Mouse (Mus musculus) forebrain, postnatal 0 days (tissue): ENCODE measurements around the gene 2510002D24Rik. TPM values are rescaled to one million over a fixed set of nuclear protein-coding genes. Genes with fewer than 3 reads are reported as not detected.
A peak's percentile ranks its signal among the peaks of the same experiment; 100 is the strongest.
"Not testable (repeated sequence)": the region's sequence is repeated elsewhere in the genome, so short reads cannot be mapped to it uniquely, and the experiment has no call there.

Source experiments
- ATAC-seq: fragments of 200-750 bp; cut with Nextera tagmentation; 2 replicates; pipeline ENCODE4 v1.8.0; 2017; ENCODE audit warnings: mild to moderate bottlenecking, moderate library complexity
- DNase-seq: peaks from one replicate; pipeline ENCODE4 v3.0.0-alpha.2; 2015
- H3K27ac ChIP-seq: fragments of 300-500 bp; sonication (generic); 2 replicates; pipeline ENCODE4 v1.5.1; 2014; ENCODE audit warnings: low read depth, mild to moderate bottlenecking, antibody characterized with exemption, low read length, moderate library complexity, mixed read lengths
- H3K27me3 ChIP-seq: fragments of 300-500 bp; sonication (generic); 2 replicates; pipeline ENCODE4 v1.6.1; 2014; ENCODE audit warnings: mild to moderate bottlenecking, low read length, mixed read lengths; ENCODE audit not compliant: insufficient read depth
- H3K36me3 ChIP-seq: fragments of 300-500 bp; sonication (generic); 2 replicates; pipeline ENCODE4 v1.6.1; 2014; ENCODE audit warnings: mild to moderate bottlenecking, moderate library complexity; ENCODE audit not compliant: insufficient read depth
- H3K4me1 ChIP-seq: fragments of 300-500 bp; sonication (generic); 2 replicates; pipeline ENCODE4 v1.6.1; 2014; ENCODE audit warnings: antibody characterized with exemption; ENCODE audit not compliant: insufficient read depth
- H3K4me2 ChIP-seq: fragments of 300-500 bp; sonication (generic); 2 replicates; pipeline ENCODE4 v1.6.1; 2014; ENCODE audit warnings: low read depth, mild to moderate bottlenecking, moderate library complexity
- H3K4me3 ChIP-seq: fragments of 300-500 bp; sonication (generic); 2 replicates; pipeline ENCODE4 v1.5.1; 2014; ENCODE audit warnings: low read depth, low read length, mixed read lengths
- H3K9ac ChIP-seq: fragments of 300-500 bp; sonication (generic); 2 replicates; pipeline ENCODE4 v1.6.1; 2014; ENCODE audit warnings: mild to moderate bottlenecking
- H3K9me3 ChIP-seq: fragments of 300-500 bp; sonication (generic); 2 replicates; pipeline ENCODE4 v1.6.1; 2016; ENCODE audit warnings: low read length
- CTCF ChIP-seq: sonication (generic); IDR thresholded peaks from 2 replicates; pipeline ENCODE4 v1.5.1; 2016; ENCODE audit warnings: antibody characterized with exemption, control low read depth, low read depth
- WGBS: fragments of 180-500 bp; shearing (Covaris S2); extraction: QIAGEN DNeasy Blood & Tissue Kit; methylation state at CpG from one replicate; pipeline ENCODE4 v1.1.7; 2014; 5-methylcytosine and 5-hydroxymethylcytosine counted together
- polyA plus RNA-seq: library from polyadenylated mRNA; unstranded; fragments of >200 nt; fragmentation: Nextera tagmentation; extraction: Ambion mirVana; gene quantifications from 2 replicates; pipeline ENCODE4 v1.2.1, GENCODE M21; 2015
- total RNA-seq: library from RNA; depleted of rRNA; stranded (reverse); fragments of >200 nt; gene quantifications from 2 replicates; pipeline ENCODE4 v1.2.3, GENCODE M21; 2014

2510002D24Rik gene
- total and polyA plus RNA-seq, 2 experiments from 2014 or later, result 21.2 to 44.1 TPM

- no peak overlapping the region for H3K4me2 ChIP-seq
- no peaks in the 10 kb centered on the region for H3K4me1 ChIP-seq
- no peaks in the 10 kb centered on the region for H3K9me3 ChIP-seq
- no peak overlapping the region for H3K4me3 ChIP-seq
- WGBS, result 90% methylated on average over 15 of the region's 15 CpGs
- no peak for ATAC-seq
- H3K27ac ChIP-seq, result no peak overlapping the region
- no peak for DNase-seq
- no peaks in the 10 kb centered on the region for H3K36me3 ChIP-seq
- no peak for TF ChIP-seq CTCF
- no peaks in the 10 kb centered on the region for H3K27me3 ChIP-seq
- no peak overlapping the region for H3K9ac ChIP-seq
These were observed 10.0 kb downstream of the 2510002D24Rik start for GRCm38 (mm10) chr16:18846301-18846820.

DNA sequence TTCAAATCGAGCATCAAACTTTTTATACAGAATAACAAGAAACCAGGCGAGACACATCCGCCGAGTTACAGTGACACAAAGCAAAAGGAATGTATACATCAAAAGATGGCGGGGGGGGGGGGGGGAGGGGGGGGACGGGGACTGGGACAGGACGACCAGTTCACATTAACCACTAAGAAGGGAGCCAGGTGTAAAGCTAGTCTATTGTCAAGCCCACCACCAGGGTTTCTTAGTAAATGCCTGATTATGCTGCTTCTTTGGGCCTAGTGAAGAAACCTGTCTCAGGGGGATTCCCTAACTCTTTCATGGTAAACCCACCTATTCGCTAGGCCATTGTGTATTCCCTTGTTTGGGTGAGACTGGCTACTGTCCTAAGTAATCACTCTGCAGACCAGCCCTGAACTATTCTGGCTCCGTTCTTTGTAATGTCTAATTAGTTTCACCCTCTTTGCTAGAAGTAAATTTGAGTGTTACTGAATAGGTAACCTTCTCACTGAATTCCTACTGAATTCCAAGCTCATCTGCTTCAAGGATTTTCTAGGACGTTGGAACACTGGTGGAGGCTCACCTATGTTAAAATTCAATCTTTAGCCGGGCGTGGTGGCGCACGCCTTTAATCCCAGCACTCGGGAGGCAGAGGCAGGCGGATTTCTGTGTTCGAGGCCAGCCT, 13.3 kb downstream of the 2510002D24Rik start:
- H3K36me3 ChIP-seq, H3K27ac ChIP-seq, ATAC-seq, H3K9me3 ChIP-seq, H3K4me1 ChIP-seq, H3K9ac ChIP-seq, H3K27me3 ChIP-seq, H3K4me2 ChIP-seq, DNase-seq, H3K4me3 ChIP-seq: not testable (repeated sequence)
- 88% methylated on average over 16 of the region's 17 CpGs for WGBS

DNA sequence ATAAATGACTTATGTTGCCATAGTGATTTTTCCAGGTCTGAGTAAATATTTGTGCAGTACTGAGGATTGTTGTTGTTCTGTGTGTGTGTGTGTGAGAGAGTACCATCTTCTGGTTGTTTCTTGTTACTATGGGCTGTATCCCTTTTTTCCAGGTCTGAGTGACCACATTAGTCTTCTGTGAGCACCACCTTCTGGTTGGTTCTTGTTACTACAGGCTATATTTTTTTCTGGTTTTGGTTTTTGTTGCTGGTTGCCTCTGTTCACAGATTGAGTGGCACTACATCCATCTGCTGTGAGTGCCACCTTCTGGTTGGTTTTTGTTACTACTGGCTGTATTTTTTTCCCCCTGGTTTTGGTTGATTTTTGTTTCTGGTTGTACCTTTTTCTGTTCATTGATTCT, 22.2 kb downstream of the 2510002D24Rik start:
- peak; percentile 65 for TF ChIP-seq CTCF
- H3K4me3 ChIP-seq, result no peak overlapping the region
- no peak overlapping the region for H3K4me2 ChIP-seq
- no peaks in the 10 kb centered on the region for H3K4me1 ChIP-seq
- ATAC-seq (peak; percentile 83), DNase-seq (peak; percentile 73)
- H3K36me3 ChIP-seq, result no peaks in the 10 kb centered on the region
- no peak overlapping the region for H3K27ac ChIP-seq
- H3K9ac ChIP-seq, result no peak overlapping the region
- H3K27me3 ChIP-seq, result no peaks in the 10 kb centered on the region
- no peaks in the 10 kb centered on the region for H3K9me3 ChIP-seq

- Histone ChIP-seq H3K27ac (no peak overlapping the region), H3K4me1 (no peaks in the 10 kb centered on the region), H3K9ac (no peak overlapping the region), H3K4me2 (no peak overlapping the region), H3K27me3 (no peaks in the 10 kb centered on the region), H3K4me3 (no peak overlapping the region), H3K36me3 (no peaks in the 10 kb centered on the region), H3K9me3 (no peaks in the 10 kb centered on the region)
- WGBS, result 59% methylated on average over 1 of the region's 1 CpGs
- ATAC-seq, result 0 out of 2 replicates have a peak, but pooled peaks have one; percentile 12
- DNase-seq, result no peak
- TF ChIP-seq CTCF, result no peak
These were observed 23.8 kb downstream of the 2510002D24Rik start for GRCm38 (mm10) chr16:18860186-18860585.

DNA sequence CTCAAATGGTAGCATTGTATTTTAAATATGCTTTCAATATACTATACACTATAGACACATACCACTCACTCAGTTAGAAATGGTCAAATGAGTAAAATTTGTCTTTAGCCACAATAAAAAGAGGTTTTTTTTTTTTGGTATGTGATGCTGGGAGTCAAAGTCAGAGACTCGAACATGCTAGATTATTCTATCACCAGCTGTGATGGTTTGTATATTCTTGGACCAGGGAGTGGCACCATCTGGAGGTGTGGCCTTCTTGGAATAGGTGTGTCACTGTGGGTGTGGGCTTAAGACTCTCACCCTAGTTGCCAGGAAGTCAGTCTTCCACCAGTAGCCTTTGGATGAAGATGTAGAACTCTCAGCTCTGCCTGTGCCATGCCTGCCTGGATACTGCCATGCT, 34.1 kb downstream of the 2510002D24Rik start:
- H3K36me3 ChIP-seq, result peaks cover 29% of the 10 kb centered on the region
- H3K9ac ChIP-seq, H3K4me1 ChIP-seq, DNase-seq, H3K27ac ChIP-seq, ATAC-seq, H3K4me3 ChIP-seq, H3K9me3 ChIP-seq, H3K27me3 ChIP-seq, H3K4me2 ChIP-seq: not testable (repeated sequence)
- WGBS, result 97% methylated on average over 1 of the region's 1 CpGs

DNA sequence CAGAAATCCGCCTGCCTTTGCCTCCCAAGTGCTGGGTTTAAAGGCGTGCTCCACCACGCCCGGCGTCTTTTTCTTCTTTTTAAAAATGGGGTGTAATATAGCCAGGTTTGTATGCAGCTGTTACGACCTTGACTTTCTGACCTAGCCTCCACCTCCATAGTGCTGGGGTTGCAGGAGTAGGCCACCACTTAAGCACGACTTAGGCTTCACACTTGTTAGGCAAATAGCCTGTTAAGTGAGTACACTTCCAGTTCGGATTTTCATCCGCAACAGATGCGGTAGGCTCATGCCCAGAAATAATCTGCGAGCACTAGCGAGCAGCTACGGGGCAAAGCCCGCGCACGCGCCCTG, 39.7 kb downstream of the 2510002D24Rik start:
- under 1% methylated on average over 17 of the region's 17 CpGs for WGBS
- Histone ChIP-seq H3K27me3 (no peaks in the 10 kb centered on the region), H3K9me3 (no peaks in the 10 kb centered on the region), H3K27ac (peak overlapping the region; percentile 98), H3K36me3 (peaks cover 28% of the 10 kb centered on the region), H3K4me1 (no peaks in the 10 kb centered on the region; the same call in 1 of the 2 replicates), H3K4me3 (peak overlapping the region; percentile 96), H3K4me2 (peak overlapping the region; percentile 75), H3K9ac (peak overlapping the region; percentile 91)
- TF ChIP-seq CTCF, result no peak
- DNase-seq (no peak), ATAC-seq (no peak)

DNA sequence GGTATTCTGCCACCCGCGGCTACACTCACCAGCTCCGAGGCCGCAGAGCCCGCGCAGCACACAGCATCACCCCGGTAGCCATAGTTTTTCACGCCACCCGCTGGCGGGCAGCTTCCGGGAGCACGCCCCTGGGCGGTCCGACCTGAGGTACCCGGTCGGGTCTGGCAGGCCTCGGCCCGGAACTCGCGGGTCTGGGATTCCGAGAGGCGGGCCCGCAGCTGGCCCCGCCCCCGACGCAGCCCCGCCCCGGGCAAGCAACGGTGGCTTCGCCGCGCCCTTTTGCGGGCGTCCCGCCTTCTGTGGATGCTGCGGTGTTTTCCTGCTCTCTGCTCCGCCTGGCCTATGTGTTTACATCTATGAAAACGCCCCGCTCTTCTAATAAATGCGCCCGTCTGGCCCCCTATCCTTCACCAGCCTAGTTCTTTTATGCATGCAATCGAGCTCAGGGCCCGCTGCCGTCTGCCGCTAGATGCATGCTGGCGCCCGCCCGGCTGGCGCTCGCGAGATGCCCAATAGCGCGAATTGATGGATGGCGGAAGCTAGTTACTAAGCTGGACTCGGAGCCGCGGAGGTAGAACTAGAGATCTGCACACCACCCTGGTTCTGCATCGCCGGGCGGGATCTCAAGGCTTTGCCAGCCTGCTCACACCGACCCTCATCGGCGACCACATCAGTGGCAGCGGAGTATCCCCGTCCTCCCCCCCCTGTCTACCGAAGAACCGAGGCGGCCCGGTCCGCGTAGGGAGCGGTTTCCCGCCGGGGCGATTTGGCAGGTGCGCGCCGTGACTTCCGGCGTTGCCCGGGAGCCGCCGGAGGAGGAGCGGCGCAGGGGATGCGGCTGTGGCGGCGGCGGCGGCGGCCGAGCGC, 40.3 kb downstream of the 2510002D24Rik start, which contains the start of the genes Mrpl40 and Hira:
Mrpl40 (minus strand) TSS at position 421 of the 867 bp plus-strand sequence.
Hira (plus strand) TSS at position 596 of the 867 bp plus-strand sequence.
- peak; percentile 84 for ATAC-seq
- Histone ChIP-seq H3K9me3 (no peaks in the 10 kb centered on the region), H3K36me3 (peaks cover 22% of the 10 kb centered on the region), H3K4me1 (no peaks in the 10 kb centered on the region; the same call in 1 of the 2 replicates), H3K27ac (peak within 1 kb of the TSS; percentile 98), H3K4me3 (peak within 1 kb of the TSS; percentile 96), H3K9ac (peak within 1 kb of the TSS; percentile 91), H3K4me2 (peak within 1 kb of the TSS; percentile 75), H3K27me3 (no peaks in the 10 kb centered on the region)
- peak; percentile 25; the same call in 1 of the 2 replicates for TF ChIP-seq CTCF
- peak; percentile 93 for DNase-seq
- under 1% methylated on average over 90 of the region's 93 CpGs for WGBS
